Mouse (Mus musculus) 3T3-L1 (cell line): Measurements from ENCODE around the gene Nrg4.
"Not testable (repeated sequence)": the region's sequence is repeated elsewhere in the genome, so short reads cannot be mapped to it uniquely, and the experiment has no call there.

Experiments
- DNase-seq: peaks from one replicate; pipeline ENCODE4 v3.0.0-alpha.2; 2015; ENCODE audit warnings: low read depth, low spot score

The Nrg4 gene

DNA sequence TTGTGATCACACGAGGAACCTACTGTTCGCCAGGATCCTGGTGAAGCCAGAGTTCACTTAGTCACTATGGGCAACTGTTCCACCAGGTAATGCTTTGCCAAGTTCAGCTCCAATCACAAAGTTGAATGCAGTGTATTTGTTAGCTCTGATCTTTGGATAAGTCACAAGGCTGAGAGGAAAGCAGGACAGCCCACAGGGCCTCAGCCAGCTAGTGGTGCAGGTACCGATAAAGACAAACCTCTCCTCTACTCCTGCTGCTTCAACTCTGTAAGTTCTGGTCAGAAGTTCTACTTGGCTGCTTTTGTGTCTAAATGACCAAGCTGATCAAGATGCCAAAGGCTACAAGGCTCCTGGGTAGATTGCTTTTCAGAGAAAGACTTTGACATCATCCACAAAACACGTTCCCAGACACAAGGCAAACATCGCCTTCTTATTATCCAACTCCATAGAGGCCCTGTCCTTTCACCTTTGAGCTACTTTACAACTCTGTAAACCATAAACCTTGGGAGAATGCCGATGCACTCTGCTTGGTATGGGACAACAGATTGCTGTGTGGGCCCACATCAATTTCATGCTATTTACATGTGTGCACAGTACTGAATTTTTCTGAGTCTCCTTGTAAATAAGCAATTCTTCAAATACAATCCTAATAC, 75.9 kb downstream of the Nrg4 start:
- DNase-seq, result no peak

- no peak for DNase-seq
These were observed 78.2 kb downstream of the Nrg4 start for GRCm38 (mm10) chr9:55248465-55248864.

DNA sequence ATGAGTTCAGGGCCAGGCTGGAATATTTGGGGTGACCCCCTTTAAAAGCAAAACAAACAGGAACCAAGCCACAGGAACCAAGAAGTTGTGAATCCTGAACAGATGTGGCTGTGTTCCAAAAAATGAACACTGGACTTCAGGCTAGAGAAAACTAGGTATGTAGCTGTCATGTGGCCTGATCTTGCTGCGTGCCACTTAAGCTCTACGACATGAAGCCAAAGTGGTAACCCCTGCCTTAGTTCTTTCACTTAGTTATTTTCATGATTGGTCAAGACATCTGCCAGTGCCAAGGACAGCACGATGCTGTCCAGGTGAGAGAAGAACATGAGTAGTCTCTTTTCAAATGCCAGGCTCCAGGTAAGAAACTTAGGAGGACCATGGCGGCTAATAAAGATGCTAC, 79.7 kb downstream of the Nrg4 start:
- no peak for DNase-seq

DNA sequence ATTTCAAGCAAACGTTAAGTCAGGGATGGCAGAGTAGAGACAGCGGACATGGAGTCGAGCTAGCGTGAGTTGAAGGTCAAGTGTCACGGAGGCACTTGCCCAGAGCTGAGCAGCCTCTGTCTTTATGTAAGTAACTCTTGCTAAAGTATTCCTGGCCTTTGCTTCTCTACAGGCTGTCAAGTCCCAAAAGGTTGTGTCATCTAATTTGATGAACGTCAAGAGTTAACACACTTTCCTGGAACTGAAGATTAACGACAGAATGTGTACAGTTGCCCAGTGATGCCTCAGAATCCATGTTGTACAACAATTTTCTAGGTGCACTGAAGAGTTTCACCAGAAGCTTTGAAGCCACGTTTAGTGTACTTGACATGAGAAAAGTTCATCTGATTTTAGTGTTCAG, 80.2 kb downstream of the Nrg4 start:
- DNase-seq, result no peak

GRCm38 (mm10) chr9:55245057-55245750, 81.4 kb downstream of the Nrg4 start:
- not testable (repeated sequence) for DNase-seq

DNA sequence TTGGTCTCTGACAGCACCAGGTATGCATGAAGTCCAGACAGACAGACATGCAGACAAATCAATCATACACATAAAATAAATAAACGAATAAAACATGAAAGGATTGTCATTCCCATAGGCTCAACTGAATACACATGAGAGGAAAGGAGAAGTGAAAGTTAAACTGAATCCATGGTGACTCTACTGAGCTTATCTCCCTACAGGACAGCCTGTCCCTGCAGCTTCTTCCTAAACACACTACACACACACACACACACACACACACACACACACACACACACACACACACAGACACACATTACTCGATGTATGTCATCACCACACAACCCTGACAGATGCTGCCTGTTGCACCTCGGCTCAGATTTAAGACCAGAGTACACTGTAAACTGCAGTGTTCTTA, 82.6 kb downstream of the Nrg4 start:
- DNase-seq, result no peak

DNA sequence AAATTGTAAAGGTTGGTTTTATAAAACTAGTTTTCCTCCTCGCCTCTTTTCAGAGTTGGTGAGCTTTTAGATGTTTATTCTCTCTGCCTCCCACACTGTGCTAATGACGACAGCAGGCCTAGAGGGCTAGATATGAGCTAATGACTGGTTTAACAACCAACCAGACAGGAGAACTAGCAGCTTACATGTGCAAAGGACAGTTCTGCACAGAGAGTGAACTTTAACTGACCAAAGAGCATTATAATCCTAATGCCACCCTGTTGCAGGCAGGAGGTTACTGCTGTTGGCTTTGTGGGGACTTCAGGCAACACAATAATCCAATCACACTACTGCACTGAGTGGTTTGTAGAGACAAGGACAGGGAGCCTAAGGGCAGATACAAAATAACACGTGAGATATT, 83.4 kb downstream of the Nrg4 start:
- no peak for DNase-seq

- no peak for DNase-seq
These were observed 84.6 kb downstream of the Nrg4 start for GRCm38 (mm10) chr9:55241863-55242685.

GRCm38 (mm10) chr9:55240852-55241251, 85.8 kb downstream of the Nrg4 start:
- DNase-seq, result no peak

- DNase-seq, result no peak
These were observed 90.1 kb downstream of the Nrg4 start for GRCm38 (mm10) chr9:55236235-55237165.

DNA sequence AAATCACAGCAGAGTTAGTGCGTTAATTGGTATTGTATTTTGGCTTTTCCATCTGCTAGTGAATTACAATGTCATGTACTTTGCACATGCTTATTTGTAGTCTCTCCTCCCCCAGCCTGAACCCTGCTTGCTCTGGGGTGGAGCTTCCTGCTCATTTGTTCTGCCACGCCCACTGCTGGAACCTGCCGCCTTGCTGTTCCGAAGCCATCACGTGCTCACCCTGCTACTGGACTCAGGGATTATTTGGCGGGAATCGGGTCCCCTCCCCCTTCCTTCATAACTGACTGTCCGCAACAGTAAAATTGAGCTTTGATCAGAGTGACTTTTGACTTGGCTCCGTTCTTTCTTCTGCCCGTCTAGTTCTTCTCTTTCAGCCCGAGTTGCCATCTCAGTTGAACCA, 93.6 kb downstream of the Nrg4 start:
- DNase-seq, result not testable (repeated sequence)

DNA sequence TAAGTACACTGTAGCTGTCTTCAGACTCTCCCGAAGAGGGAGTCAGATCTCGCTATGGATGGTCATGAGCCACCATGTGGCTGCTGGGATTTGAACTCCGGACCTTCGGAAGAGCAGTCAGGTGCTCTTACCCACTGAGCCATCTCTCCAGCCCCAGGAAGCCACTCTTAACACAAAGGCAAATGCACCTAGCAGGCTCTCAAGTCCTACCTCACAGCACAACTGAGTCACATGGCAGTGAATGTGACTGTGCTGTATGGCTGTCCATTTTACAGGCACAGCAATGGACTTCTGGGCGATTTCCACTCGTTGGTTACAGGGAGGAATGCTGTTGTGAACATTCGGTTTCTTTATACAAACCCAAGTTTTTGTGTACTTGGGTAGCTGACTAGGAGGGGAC, 94.1 kb downstream of the Nrg4 start:
- DNase-seq, result no peak

DNA sequence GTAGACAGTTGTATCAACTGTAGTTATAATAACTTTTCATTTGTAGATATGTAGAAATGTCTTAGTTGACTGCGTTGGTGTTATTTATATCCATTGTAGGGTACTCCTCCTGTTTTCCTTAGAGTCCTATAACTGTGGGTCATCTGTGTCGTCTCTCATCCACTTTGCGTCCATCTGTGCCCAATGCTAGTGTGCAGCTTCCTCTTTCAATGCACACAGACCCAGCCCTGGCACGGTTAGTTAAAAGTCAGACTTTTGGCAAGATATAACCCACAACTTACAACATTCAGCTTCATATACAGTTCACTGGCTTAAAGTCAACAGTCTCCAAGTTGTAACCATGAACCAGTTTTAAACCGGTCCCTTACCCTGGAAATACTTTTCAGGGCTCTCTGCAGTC, 94.5 kb downstream of the Nrg4 start:
- DNase-seq, result no peak

- DNase-seq, result no peak
These were observed 95.1 kb downstream of the Nrg4 start for GRCm38 (mm10) chr9:55231544-55231943.

DNA sequence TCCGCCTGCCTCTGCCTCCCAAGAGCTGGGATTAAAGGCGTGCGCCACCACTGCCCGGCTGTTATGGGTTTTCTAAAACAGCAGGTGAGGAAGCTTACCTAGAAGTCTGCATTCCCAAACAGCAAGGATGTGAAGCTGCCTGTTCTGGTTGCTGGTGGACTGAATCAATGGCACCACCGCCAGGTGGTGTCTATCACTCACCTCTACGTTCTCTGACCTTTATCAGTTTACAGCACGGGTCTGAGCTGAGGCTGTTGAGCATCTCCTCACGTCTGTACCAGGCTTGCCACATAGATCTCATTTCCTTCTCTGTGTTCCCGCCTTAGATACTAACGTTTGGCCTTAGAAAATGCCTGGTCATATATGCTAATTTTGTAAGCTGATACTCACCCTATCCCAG, 97.6 kb downstream of the Nrg4 start:
- DNase-seq, result no peak

- peak; percentile 60 for DNase-seq
These were observed 98.5 kb downstream of the Nrg4 start for GRCm38 (mm10) chr9:55228149-55228548.

DNA sequence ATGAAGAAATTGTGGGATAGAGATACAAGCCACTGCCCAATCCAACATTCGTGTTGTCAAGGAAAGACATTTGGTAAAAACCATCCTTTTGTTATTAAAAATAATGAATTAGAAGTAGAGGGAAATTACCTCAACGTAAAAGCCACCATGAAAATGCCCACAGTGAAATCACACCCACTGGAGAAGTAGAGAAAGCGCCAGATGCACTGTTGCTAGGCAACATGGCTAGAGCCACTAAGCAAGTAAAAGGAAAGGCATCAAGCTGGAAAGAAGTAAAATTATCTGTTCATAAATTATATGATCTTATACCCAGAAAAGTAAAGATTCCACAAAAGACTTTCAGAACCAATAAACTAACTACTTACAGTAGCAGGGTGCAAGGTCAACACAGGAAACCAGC, 100.4 kb downstream of the Nrg4 start:
- no peak for DNase-seq

DNA sequence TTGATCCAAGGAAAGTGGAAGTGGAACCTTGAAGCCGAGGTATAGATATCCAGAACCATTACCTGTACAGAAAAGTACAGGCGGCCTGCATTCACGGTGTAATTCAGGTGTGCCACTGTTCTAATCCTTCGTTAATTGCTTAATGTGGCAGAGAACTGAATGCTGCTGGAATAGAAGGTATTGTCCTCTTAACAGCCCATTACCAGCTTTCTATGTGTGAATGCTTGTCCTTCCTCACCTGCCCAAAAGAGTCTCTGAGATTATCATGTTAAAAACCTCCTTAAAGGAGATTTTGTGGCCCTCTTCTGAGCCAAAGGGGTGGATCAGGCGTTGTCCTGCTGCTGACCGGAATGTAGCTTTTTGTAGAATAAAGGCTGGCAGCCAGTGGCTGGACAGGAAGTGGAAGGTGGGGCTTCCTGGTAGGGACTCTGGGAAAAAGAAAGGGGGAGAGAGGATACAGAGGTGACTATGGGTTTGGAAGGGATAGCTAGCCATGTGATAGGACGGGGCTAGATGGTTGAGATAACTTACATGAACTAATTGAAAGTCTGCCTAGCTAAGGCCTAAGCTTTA, 101.4 kb downstream of the Nrg4 start:
- peak; percentile 19 for DNase-seq

DNA sequence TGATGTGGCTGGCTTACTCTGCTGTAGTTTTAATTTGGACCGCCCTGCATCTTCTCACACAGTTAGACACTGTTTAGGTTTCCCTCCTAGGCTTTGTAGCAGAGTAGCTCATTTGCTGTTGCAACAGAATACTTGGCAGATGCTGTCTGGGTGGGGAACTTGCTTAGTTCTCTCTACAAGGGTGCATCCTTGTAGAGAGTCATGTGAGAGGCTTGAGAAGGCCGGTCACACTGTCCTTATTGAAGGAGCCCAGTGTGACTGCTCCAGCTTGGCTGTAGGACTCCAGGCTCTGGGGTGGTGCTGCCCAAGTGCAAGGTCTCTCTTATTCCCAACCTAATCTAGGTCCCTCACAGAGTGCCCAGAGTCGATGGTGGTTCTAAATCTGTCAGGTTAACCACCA, 109.3 kb downstream of the Nrg4 start:
- DNase-seq, result no peak

GRCm38 (mm10) chr9:55216078-55216477, 110.6 kb downstream of the Nrg4 start:
- no peak for DNase-seq

DNA sequence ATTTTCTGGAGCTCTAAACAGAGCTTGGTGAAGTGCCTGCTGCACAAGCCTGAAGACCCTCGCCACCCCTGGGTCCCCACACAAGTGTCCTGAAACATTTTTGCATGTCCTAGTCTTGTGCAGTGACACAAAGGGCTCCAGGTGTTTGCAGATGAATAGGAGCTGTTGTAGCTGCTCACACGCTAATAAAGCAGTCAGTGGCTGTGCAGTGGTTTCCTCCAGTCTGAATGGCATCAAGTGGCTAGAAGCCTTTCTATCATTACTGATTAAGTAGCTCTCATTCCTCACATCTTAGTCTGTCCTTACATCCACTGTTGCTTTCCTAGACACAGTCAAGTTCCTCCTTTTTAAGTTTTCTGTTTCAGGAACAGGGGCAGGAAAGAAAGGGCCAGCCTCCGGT, 111.0 kb downstream of the Nrg4 start:
- DNase-seq, result no peak
